ENCODE assay signal across 11 mouse cellular contexts in genomic region chr6:137411901-137412378, GRCm38 (mm10).
DNase-seq lines count a peak whose midpoint lies in the region; ATAC-seq and TF ChIP-seq lines count a peak whose summit lies in the region.
"Had no signal": no experiment of that assay in that cellular context is flagged by ENCODE, and none has a peak within 500 bp of the region (broad histone marks: within the 10 kb centered on the region; RNA-seq: fewer than 3 reads in every experiment).

No protein-coding gene starts in this region.

- 24% methylated on average over 2 of the region's 2 CpGs for WGBS in kidney, postnatal 0 days
- 24% methylated on average over 2 of the region's 2 CpGs for WGBS in hindbrain, embryonic 10.5 days
- WGBS in midbrain, embryonic 16.5 days: 11% methylated on average over 2 of the region's 2 CpGs

- no peaks in the 10 kb centered on the region for H3K9me3 ChIP-seq in kidney, postnatal 0 days (replicated peaks; ENCODE audit: low read length)
- no peaks in the 10 kb centered on the region for H3K9me3 ChIP-seq in hindbrain, embryonic 10.5 days
- H3K9me3 ChIP-seq in midbrain, embryonic 16.5 days (replicated peaks; ENCODE audit: control insufficient read depth, low read length, poor library complexity, severe bottlenecking): no peaks in the 10 kb centered on the region
- H3K9me3 ChIP-seq: lung, embryonic 15.5 days had no signal

- H3K4me1 ChIP-seq in kidney, postnatal 0 days (replicated peaks; ENCODE audit: insufficient read depth, low read length): no peaks in the 10 kb centered on the region
- no peaks in the 10 kb centered on the region for H3K4me1 ChIP-seq in brown adipose tissue, adult 24 weeks (ENCODE audit: control insufficient read depth, insufficient read depth, insufficient read length, low read length)
- H3K4me1 ChIP-seq in hindbrain, embryonic 10.5 days (replicated peaks): peaks cover 16% of the 10 kb centered on the region
- H3K4me1 ChIP-seq in midbrain, embryonic 16.5 days (ENCODE audit: control insufficient read depth, insufficient read depth, low read length): peaks cover 13% of the 10 kb centered on the region
- H3K4me1 ChIP-seq: lung, embryonic 15.5 days had no signal

- H3K4me2 ChIP-seq in kidney, postnatal 0 days (ENCODE audit: low read length): no peak overlapping the region
- no peak overlapping the region for H3K4me2 ChIP-seq in midbrain, embryonic 16.5 days (ENCODE audit: low read length)
- H3K4me2 ChIP-seq: lung, embryonic 15.5 days had no signal

- 0 out of 2 replicates have a peak, but pooled peaks have one; percentile 2 for TF ChIP-seq CTCF in kidney, postnatal 0 days (IDR thresholded peaks at IDR 0.05; ENCODE audit: low read depth)

- no peak for DNase-seq in kidney, postnatal 0 days (ENCODE audit: low spot score)
- no peak for DNase-seq in kidney, postnatal 36 days
- DNase-seq in hindbrain, embryonic 10.5 days (ENCODE audit: low spot score): no peak
- no peak for DNase-seq in thymus, postnatal 4 days
- DNase-seq in liver: no peak
- DNase-seq: cerebellum, postnatal 25 days; left cerebral cortex, postnatal 4 days had no signal

- no peak for ATAC-seq in kidney, postnatal 0 days (replicated peaks; ENCODE audit: low FRiP score, low read depth)
- ATAC-seq in midbrain, embryonic 16.5 days: peak; percentile 92
- no peak for ATAC-seq in inflammation-experienced regulatory T-cells, adult 6 months

- no peaks in the 10 kb centered on the region for H3K36me3 ChIP-seq in kidney, postnatal 0 days (ENCODE audit: insufficient read depth, low read length)
- peaks cover 4% of the 10 kb centered on the region; the same call in 1 of the 2 replicates for H3K36me3 ChIP-seq in hindbrain, embryonic 10.5 days
- peaks cover 4% of the 10 kb centered on the region; the same call in 1 of the 2 replicates for H3K36me3 ChIP-seq in midbrain, embryonic 16.5 days (ENCODE audit: control insufficient read depth, insufficient read depth, low read length)
- H3K36me3 ChIP-seq: lung, embryonic 15.5 days had no signal

- H3K9ac ChIP-seq in kidney, postnatal 0 days (ENCODE audit: low read depth, low read length): no peak overlapping the region
- 0 out of 2 replicates have a peak overlapping the region, but pooled peaks have one; percentile 1 for H3K9ac ChIP-seq in midbrain, embryonic 16.5 days (ENCODE audit: low read depth, low read length)
- H3K9ac ChIP-seq: lung, embryonic 15.5 days had no signal

- no peaks in the 10 kb centered on the region for H3K27me3 ChIP-seq in kidney, postnatal 0 days (ENCODE audit: insufficient read depth, low read length)
- H3K27me3 ChIP-seq in hindbrain, embryonic 10.5 days (ENCODE audit: insufficient read depth, poor library complexity, severe bottlenecking): no peaks in the 10 kb centered on the region
- no peaks in the 10 kb centered on the region for H3K27me3 ChIP-seq in midbrain, embryonic 16.5 days (ENCODE audit: control insufficient read depth, insufficient read depth, low read depth, low read length)
- H3K27me3 ChIP-seq: lung, embryonic 15.5 days had no signal

- no peak overlapping the region for H3K27ac ChIP-seq in kidney, postnatal 0 days
- H3K27ac ChIP-seq in brown adipose tissue, adult 24 weeks (replicated peaks; ENCODE audit: low read depth, low read length): no peak overlapping the region; the same call in 1 of the 2 replicates
- H3K27ac ChIP-seq in hindbrain, embryonic 10.5 days: peak overlapping the region; percentile 40; the same call in 1 of the 2 replicates
- H3K27ac ChIP-seq in midbrain, embryonic 16.5 days (ENCODE audit: low read length): peak overlapping the region; percentile 81
- H3K27ac ChIP-seq: lung, embryonic 15.5 days had no signal

- no peak overlapping the region for H3K4me3 ChIP-seq in kidney, postnatal 0 days (replicated peaks; ENCODE audit: low read depth, low read length)
- peak overlapping the region; percentile 22 for H3K4me3 ChIP-seq in brown adipose tissue, adult 24 weeks (ENCODE audit: insufficient read depth, low read depth, low read length)
- H3K4me3 ChIP-seq in hindbrain, embryonic 10.5 days: no peak overlapping the region
- no peak overlapping the region for H3K4me3 ChIP-seq in midbrain, embryonic 16.5 days (ENCODE audit: low read depth, low read length)
- H3K4me3 ChIP-seq: lung, embryonic 15.5 days had no signal

Comparison
In these comparisons a context has a peak if more than half of its experiments do, and no peak if none do; other contexts are left out.
1. H3K27ac ChIP-seq: peak in hindbrain, embryonic 10.5 days (single experiment) and midbrain, embryonic 16.5 days (single experiment); none in kidney, postnatal 0 days (single experiment) and brown adipose tissue, adult 24 weeks (single experiment).